Mouse (Mus musculus): ENCODE results near the gene Taar5. TPM values are rescaled to one million over a fixed set of nuclear protein-coding genes. Genes with fewer than 3 reads are reported as not detected.

Taar5 gene
- not detected for polyA plus RNA-seq (2014; fragmentation: Illumina TruSeq; extraction: RNeasy Lipid Tissue Mini Kit (QIAGEN cat#74804); ENCODE audit: low replicate concordance)

DNA sequence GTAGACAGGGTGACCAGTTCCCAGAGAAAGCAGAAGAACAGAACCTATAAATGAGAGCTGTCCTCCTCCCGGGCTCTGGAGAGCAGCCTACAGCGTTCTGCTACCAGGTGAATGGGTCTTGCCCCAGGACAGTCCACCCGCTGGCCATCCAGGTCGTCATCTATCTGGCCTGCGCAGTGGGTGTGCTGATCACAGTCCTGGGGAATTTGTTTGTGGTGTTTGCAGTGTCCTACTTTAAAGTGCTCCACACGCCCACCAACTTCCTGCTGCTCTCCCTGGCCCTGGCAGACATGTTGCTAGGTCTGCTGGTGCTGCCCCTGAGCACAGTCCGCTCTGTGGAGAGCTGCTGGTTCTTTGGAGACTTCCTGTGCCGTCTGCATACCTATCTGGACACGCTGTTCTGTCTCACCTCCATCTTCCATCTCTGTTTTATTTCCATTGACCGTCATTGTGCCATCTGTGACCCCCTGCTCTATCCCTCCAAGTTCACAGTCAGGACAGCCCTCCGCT, at the start of gene Taar5:
Taar5 (plus strand) TSS at position 51 of the 510 bp plus-strand sequence.

DNA sequence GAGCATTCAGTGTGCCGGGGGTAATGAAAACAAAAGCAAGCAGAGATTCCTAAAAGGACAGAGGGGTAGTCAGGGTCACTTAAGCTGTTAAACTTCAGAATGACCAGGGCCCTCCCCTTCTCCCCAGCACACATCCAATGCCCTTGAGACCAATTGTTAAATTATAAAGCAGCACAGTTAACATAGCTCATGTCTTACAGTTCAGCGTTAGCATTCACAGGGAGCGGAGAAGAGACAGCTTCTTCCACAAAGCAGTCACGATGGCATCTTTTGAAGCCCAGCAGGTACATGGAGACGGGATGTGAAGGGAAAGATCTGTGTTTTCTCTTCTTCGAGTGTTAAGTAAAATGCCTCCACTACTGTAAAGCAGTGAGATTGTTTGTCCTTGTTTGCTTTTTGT, 32.2 kb upstream of the Taar5 start, which contains the start of gene Taar2:
Taar2 (plus strand) TSS at position 261 of the 400 bp plus-strand sequence.

DNA sequence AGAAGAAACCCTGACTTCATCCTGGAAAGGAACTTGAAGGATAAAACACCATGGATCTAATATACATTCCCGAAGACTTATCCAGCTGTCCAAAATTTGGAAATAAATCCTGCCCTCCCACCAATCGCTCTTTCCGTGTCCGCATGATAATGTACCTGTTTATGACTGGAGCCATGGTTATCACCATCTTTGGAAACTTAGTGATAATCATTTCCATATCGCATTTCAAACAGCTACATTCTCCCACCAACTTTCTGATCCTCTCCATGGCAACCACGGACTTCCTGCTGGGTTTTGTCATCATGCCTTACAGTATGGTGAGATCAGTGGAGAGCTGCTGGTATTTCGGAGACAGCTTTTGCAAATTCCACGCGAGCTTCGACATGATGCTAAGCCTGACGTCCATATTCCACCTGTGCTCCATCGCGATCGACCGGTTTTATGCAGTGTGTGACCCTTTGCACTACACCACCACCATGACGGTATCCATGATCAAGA, 20.9 kb upstream of the Taar5 start, which contains the start of gene Taar3:
Taar3 (plus strand) TSS at position 51 of the 498 bp plus-strand sequence.

DNA sequence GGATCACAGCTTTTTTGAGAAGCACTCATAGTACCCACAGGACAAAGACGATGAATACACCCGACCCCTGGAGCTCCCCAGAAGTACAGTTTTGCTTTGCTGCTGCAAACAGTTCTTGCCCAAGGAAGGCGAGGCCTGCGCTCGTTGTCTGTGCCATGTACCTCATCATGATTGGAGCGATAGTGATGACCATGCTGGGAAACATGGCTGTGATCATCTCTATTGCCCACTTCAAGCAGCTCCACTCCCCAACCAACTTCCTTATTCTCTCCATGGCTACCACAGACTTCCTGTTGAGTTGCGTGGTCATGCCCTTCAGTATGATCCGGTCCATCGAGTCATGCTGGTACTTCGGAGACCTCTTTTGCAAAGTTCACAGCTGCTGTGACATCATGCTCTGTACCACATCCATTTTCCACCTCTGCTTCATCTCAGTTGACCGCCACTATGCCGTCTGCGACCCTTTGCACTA, 10.0 kb upstream of the Taar5 start, which contains the start of gene Taar4:
Taar4 (plus strand) TSS at position 51 of the 472 bp plus-strand sequence.

DNA sequence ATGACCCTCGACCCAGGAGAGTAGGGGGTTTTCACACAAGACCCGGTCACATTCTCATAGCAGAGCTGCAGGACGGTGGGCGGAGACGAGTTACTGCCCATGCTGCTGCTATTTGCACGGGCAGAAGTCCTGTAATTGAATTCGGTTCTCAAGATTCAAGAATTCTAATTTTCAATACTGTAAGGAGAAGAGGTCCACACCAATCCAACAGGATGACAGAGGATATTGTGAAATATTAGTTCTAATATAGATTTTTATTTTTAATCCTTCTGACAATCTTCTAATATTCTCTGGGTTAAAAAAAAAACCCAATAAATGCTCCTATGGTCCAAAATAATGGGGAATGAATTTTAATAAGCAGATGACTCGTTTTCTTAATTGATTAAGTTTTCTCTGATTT, 15.0 kb downstream of the Taar5 start, which contains the start of gene Taar6:
Taar6 (minus strand) TSS at position 101 of the 400 bp plus-strand sequence.

DNA sequence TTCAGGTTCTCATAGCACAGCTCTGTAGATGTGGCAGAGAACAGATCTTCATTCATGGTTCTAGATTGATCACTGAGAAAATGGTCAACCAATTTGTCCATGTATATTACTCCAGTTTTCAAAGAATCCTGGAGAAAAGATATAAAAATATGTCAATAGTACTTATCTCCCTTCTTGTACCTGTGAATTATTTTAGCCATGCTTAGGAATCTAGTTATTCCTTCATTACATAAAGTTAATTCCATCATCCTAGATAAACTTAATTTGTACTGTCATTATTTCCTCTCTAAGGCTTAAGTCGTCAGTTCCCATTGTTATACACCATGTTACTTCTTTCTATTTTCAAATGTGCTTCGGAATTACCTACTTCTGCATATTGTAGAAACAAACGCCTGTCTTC, 22.9 kb downstream of the Taar5 start, which contains the start of gene Taar7a:
Taar7a (minus strand) TSS at position 101 of the 400 bp plus-strand sequence.

DNA sequence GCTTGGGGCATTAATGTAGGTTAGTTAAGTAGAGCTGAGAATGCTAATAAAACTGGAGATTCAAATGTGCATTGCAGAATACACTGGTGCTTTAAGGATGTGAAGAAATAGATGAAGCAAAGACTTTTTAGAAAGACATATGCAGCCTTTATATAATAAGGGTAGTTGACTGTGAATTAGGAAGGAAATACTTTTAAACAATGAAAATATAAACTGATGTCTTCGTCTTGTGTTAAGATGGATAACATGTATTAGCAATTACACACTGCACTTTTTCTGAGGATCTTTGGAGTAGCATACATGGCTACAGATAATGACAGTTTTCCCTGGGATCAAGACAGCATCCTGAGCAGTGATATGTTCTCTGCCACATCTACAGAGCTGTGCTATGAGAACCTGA, 29.1 kb downstream of the Taar5 start, which contains the start of gene Taar7b:
Taar7b (plus strand) TSS at position 301 of the 400 bp plus-strand sequence.

Other genes starting within 250 kb of the Taar5 start
- gene Rps12, start 183.4 kb upstream of the Taar5 start, polyA plus RNA-seq (2014; fragmentation: Illumina TruSeq; extraction: RNeasy Lipid Tissue Mini Kit (QIAGEN cat#74804); ENCODE audit: low replicate concordance): 248 TPM
- 64.9 TPM for gene Slc18b1, start 173.7 kb upstream of the Taar5 start, polyA plus RNA-seq (2014; fragmentation: Illumina TruSeq; extraction: RNeasy Lipid Tissue Mini Kit (QIAGEN cat#74804); ENCODE audit: low replicate concordance)
- 0.30 TPM for gene Vnn3, start 119.2 kb upstream of the Taar5 start, polyA plus RNA-seq (2014; fragmentation: Illumina TruSeq; extraction: RNeasy Lipid Tissue Mini Kit (QIAGEN cat#74804); ENCODE audit: low replicate concordance)
- gene Vnn1, start 76.0 kb upstream of the Taar5 start, polyA plus RNA-seq (2014; fragmentation: Illumina TruSeq; extraction: RNeasy Lipid Tissue Mini Kit (QIAGEN cat#74804); ENCODE audit: low replicate concordance): 150 TPM
- gene Taar1, start 50.4 kb upstream of the Taar5 start, polyA plus RNA-seq (2014; fragmentation: Illumina TruSeq; extraction: RNeasy Lipid Tissue Mini Kit (QIAGEN cat#74804); ENCODE audit: low replicate concordance): not detected
- not detected for gene Taar2, start 32.1 kb upstream of the Taar5 start, polyA plus RNA-seq (2014; fragmentation: Illumina TruSeq; extraction: RNeasy Lipid Tissue Mini Kit (QIAGEN cat#74804); ENCODE audit: low replicate concordance)
- gene Taar3, start 21.1 kb upstream of the Taar5 start, polyA plus RNA-seq (2014; fragmentation: Illumina TruSeq; extraction: RNeasy Lipid Tissue Mini Kit (QIAGEN cat#74804); ENCODE audit: low replicate concordance): not detected
- gene Taar4, start 10.2 kb upstream of the Taar5 start, polyA plus RNA-seq (2014; fragmentation: Illumina TruSeq; extraction: RNeasy Lipid Tissue Mini Kit (QIAGEN cat#74804); ENCODE audit: low replicate concordance): not detected
- gene Taar6, start 14.9 kb downstream of the Taar5 start, polyA plus RNA-seq (2014; fragmentation: Illumina TruSeq; extraction: RNeasy Lipid Tissue Mini Kit (QIAGEN cat#74804); ENCODE audit: low replicate concordance): not detected
- gene Taar7a, start 22.8 kb downstream of the Taar5 start, polyA plus RNA-seq (2014; fragmentation: Illumina TruSeq; extraction: RNeasy Lipid Tissue Mini Kit (QIAGEN cat#74804); ENCODE audit: low replicate concordance): not detected
- not detected for gene Taar7b, start 29.2 kb downstream of the Taar5 start, polyA plus RNA-seq (2014; fragmentation: Illumina TruSeq; extraction: RNeasy Lipid Tissue Mini Kit (QIAGEN cat#74804); ENCODE audit: low replicate concordance)
- gene Taar7d, start 56.5 kb downstream of the Taar5 start, polyA plus RNA-seq (2014; fragmentation: Illumina TruSeq; extraction: RNeasy Lipid Tissue Mini Kit (QIAGEN cat#74804); ENCODE audit: low replicate concordance): not detected
- not detected for gene Taar7e, start 66.9 kb downstream of the Taar5 start, polyA plus RNA-seq (2014; fragmentation: Illumina TruSeq; extraction: RNeasy Lipid Tissue Mini Kit (QIAGEN cat#74804); ENCODE audit: low replicate concordance)
- not detected for gene Taar7f, start 78.8 kb downstream of the Taar5 start, polyA plus RNA-seq (2014; fragmentation: Illumina TruSeq; extraction: RNeasy Lipid Tissue Mini Kit (QIAGEN cat#74804); ENCODE audit: low replicate concordance)
- gene Taar8a, start 105.8 kb downstream of the Taar5 start, polyA plus RNA-seq (2014; fragmentation: Illumina TruSeq; extraction: RNeasy Lipid Tissue Mini Kit (QIAGEN cat#74804); ENCODE audit: low replicate concordance): not detected
- gene Taar8b, start 121.6 kb downstream of the Taar5 start, polyA plus RNA-seq (2014; fragmentation: Illumina TruSeq; extraction: RNeasy Lipid Tissue Mini Kit (QIAGEN cat#74804); ENCODE audit: low replicate concordance): not detected
- 0.45 TPM for gene Taar8c, start 131.2 kb downstream of the Taar5 start, polyA plus RNA-seq (2014; fragmentation: Illumina TruSeq; extraction: RNeasy Lipid Tissue Mini Kit (QIAGEN cat#74804); ENCODE audit: low replicate concordance)
- gene Taar9, start 138.8 kb downstream of the Taar5 start, polyA plus RNA-seq (2014; fragmentation: Illumina TruSeq; extraction: RNeasy Lipid Tissue Mini Kit (QIAGEN cat#74804); ENCODE audit: low replicate concordance): not detected
- gene Stx7, start 178.6 kb downstream of the Taar5 start, polyA plus RNA-seq (2014; fragmentation: Illumina TruSeq; extraction: RNeasy Lipid Tissue Mini Kit (QIAGEN cat#74804); ENCODE audit: low replicate concordance): 266 TPM